Mouse (Mus musculus) limb, embryonic 10.5 days (tissue): ENCODE data around the gene Fsd2. TPM values are rescaled to one million over a fixed set of nuclear protein-coding genes. Genes with fewer than 3 reads are reported as not detected.

ENCODE experiments used
- DNase-seq: peaks from one replicate; pipeline ENCODE4 v3.0.0-alpha.2; 2017; ENCODE audit warnings: low spot score
- H3K27ac ChIP-seq: fragments of 300-500 bp; sonication (generic); 2 replicates; pipeline ENCODE4 v1.5.1; 2016; ENCODE audit warnings: mild to moderate bottlenecking
- H3K27me3 ChIP-seq: fragments of 300-500 bp; sonication (generic); 2 replicates; pipeline ENCODE4 v1.6.1; 2016; ENCODE audit warnings: low read depth, mild to moderate bottlenecking; ENCODE audit not compliant: poor library complexity, severe bottlenecking
- H3K36me3 ChIP-seq: fragments of 300-500 bp; sonication (generic); 2 replicates; pipeline ENCODE4 v1.6.1; 2016; ENCODE audit warnings: mild to moderate bottlenecking, moderate library complexity
- H3K4me1 ChIP-seq: fragments of 300-500 bp; sonication (generic); 2 replicates; pipeline ENCODE4 v1.6.1; 2016
- H3K4me3 ChIP-seq: fragments of 300-500 bp; sonication (generic); 2 replicates; pipeline ENCODE4 v1.5.1; 2016; ENCODE audit warnings: mild to moderate bottlenecking, moderate library complexity
- H3K9me3 ChIP-seq: fragments of 300-500 bp; sonication (generic); replicated peaks from 2 replicates; pipeline ENCODE4 v1.6.1; 2016; ENCODE audit warnings: mild to moderate bottlenecking
- WGBS: fragments of 180-500 bp; shearing (Covaris S2); methylation state at CpG from one replicate; pipeline ENCODE4 v1.1.7; 2016; 5-methylcytosine and 5-hydroxymethylcytosine counted together
- polyA plus RNA-seq: library from polyadenylated mRNA; unstranded; fragments of >200 nt; fragmentation: Nextera tagmentation; extraction: Ambion mirVana; gene quantifications from 2 replicates; pipeline ENCODE4 v1.2.1, GENCODE M21; 2016

Gene Fsd2
- polyA plus RNA-seq = 0.08 and 0.15 TPM in 2 replicates

GRCm38 (mm10) chr7:81566892-81567291 is at the start of gene Fsd2:
TSS of gene Fsd2 (minus strand) at chr7:81566944.
- 75% methylated on average over 9 of the region's 9 CpGs for WGBS
- DNase-seq = no peak
- Histone ChIP-seq H3K4me1 (peaks cover 27% of the 10 kb centered on the region), H3K9me3 (no peaks in the 10 kb centered on the region), H3K27ac (no peak within 1 kb of the TSS), H3K4me3 (no peak within 1 kb of the TSS), H3K27me3 (no peaks in the 10 kb centered on the region), H3K36me3 (no peaks in the 10 kb centered on the region)

GRCm38 (mm10) chr7:81615031-81615430 is 48.3 kb upstream of the Fsd2 start:
- Histone ChIP-seq H3K9me3 (no peaks in the 10 kb centered on the region), H3K27ac (no peak overlapping the region), H3K36me3 (peaks cover 10% of the 10 kb centered on the region; the same call in 1 of the 2 replicates), H3K4me3 (no peak overlapping the region), H3K27me3 (no peaks in the 10 kb centered on the region), H3K4me1 (no peaks in the 10 kb centered on the region)
- DNase-seq = no peak
- 87% methylated on average over 9 of the region's 9 CpGs for WGBS

GRCm38 (mm10) chr7:81612856-81613635 is 46.3 kb upstream of the Fsd2 start:
- no peaks in the 10 kb centered on the region for H3K27me3 ChIP-seq
- H3K9me3 ChIP-seq = no peaks in the 10 kb centered on the region
- no peaks in the 10 kb centered on the region for H3K4me1 ChIP-seq
- DNase-seq = no peak
- no peak overlapping the region for H3K4me3 ChIP-seq
- 93% methylated on average over 13 of the region's 13 CpGs for WGBS
- no peak overlapping the region for H3K27ac ChIP-seq
- H3K36me3 ChIP-seq = peaks cover 10% of the 10 kb centered on the region; the same call in 1 of the 2 replicates

GRCm38 (mm10) chr7:81610125-81610524 is 43.4 kb upstream of the Fsd2 start:
- no peak overlapping the region for H3K4me3 ChIP-seq
- no peak for DNase-seq
- H3K27me3 ChIP-seq = no peaks in the 10 kb centered on the region
- no peaks in the 10 kb centered on the region for H3K9me3 ChIP-seq
- WGBS = 64% methylated on average over 18 of the region's 18 CpGs
- H3K27ac ChIP-seq = no peak overlapping the region
- H3K4me1 ChIP-seq = 0 out of 2 replicates have a peak, but pooled peaks cover 4% of the 10 kb centered on the region
- peaks cover 9% of the 10 kb centered on the region; the same call in 1 of the 2 replicates for H3K36me3 ChIP-seq

- Histone ChIP-seq H3K4me3 (no peak overlapping the region), H3K4me1 (0 out of 2 replicates have a peak, but pooled peaks cover 4% of the 10 kb centered on the region), H3K27me3 (no peaks in the 10 kb centered on the region), H3K36me3 (no peaks in the 10 kb centered on the region), H3K27ac (no peak overlapping the region), H3K9me3 (no peaks in the 10 kb centered on the region)
- no peak for DNase-seq
- WGBS = 65% methylated on average over 5 of the region's 5 CpGs
Measured at GRCm38 (mm10) chr7:81606452-81606851, 39.7 kb upstream of the Fsd2 start.

GRCm38 (mm10) chr7:81605489-81605888 is 38.7 kb upstream of the Fsd2 start:
- DNase-seq = no peak
- 0 out of 2 replicates have a peak, but pooled peaks cover 4% of the 10 kb centered on the region for H3K4me1 ChIP-seq
- WGBS = 83% methylated on average over 4 of the region's 4 CpGs
- H3K27me3 ChIP-seq = no peaks in the 10 kb centered on the region
- H3K4me3 ChIP-seq = no peak overlapping the region
- no peak overlapping the region for H3K27ac ChIP-seq
- H3K9me3 ChIP-seq = no peaks in the 10 kb centered on the region
- H3K36me3 ChIP-seq = no peaks in the 10 kb centered on the region

GRCm38 (mm10) chr7:81604991-81605390 is 38.2 kb upstream of the Fsd2 start:
- H3K4me3 ChIP-seq = no peak overlapping the region
- WGBS = 84% methylated on average over 5 of the region's 5 CpGs
- H3K27ac ChIP-seq = no peak overlapping the region
- 0 out of 2 replicates have a peak, but pooled peaks cover 4% of the 10 kb centered on the region for H3K4me1 ChIP-seq
- H3K9me3 ChIP-seq = no peaks in the 10 kb centered on the region
- no peaks in the 10 kb centered on the region for H3K27me3 ChIP-seq
- H3K36me3 ChIP-seq = no peaks in the 10 kb centered on the region
- no peak for DNase-seq

GRCm38 (mm10) chr7:81599379-81600280 is 32.9 kb upstream of the Fsd2 start:
- no peaks in the 10 kb centered on the region for H3K9me3 ChIP-seq
- peaks cover 18% of the 10 kb centered on the region for H3K36me3 ChIP-seq
- no peak overlapping the region for H3K4me3 ChIP-seq
- H3K27me3 ChIP-seq = no peaks in the 10 kb centered on the region
- no peak overlapping the region for H3K27ac ChIP-seq
- WGBS = 75% methylated on average over 8 of the region's 8 CpGs
- H3K4me1 ChIP-seq = no peaks in the 10 kb centered on the region
- peak; percentile 19 for DNase-seq

- no peaks in the 10 kb centered on the region for H3K4me1 ChIP-seq
- peak; percentile 15 for DNase-seq
Measured at GRCm38 (mm10) chr7:81597660-81598059, 30.9 kb upstream of the Fsd2 start.

GRCm38 (mm10) chr7:81596086-81596485 is 29.3 kb upstream of the Fsd2 start:
- H3K36me3 ChIP-seq = peaks cover 46% of the 10 kb centered on the region
- H3K4me1 ChIP-seq = no peaks in the 10 kb centered on the region
- peak; percentile 24 for DNase-seq
- H3K27ac ChIP-seq = no peak overlapping the region
- 86% methylated on average over 6 of the region's 6 CpGs for WGBS
- no peaks in the 10 kb centered on the region for H3K9me3 ChIP-seq
- H3K4me3 ChIP-seq = no peak overlapping the region
- no peaks in the 10 kb centered on the region for H3K27me3 ChIP-seq

More at GRCm38 (mm10) chr7:81597660-81598059, 30.9 kb upstream of the Fsd2 start:
- WGBS = 97% methylated on average over 1 of the region's 1 CpGs
- no peak overlapping the region for H3K4me3 ChIP-seq
- H3K27ac ChIP-seq = no peak overlapping the region
- H3K9me3 ChIP-seq = no peaks in the 10 kb centered on the region
- no peaks in the 10 kb centered on the region for H3K27me3 ChIP-seq
- H3K36me3 ChIP-seq = peaks cover 31% of the 10 kb centered on the region

- Histone ChIP-seq H3K27me3 (no peaks in the 10 kb centered on the region), H3K27ac (no peak overlapping the region), H3K36me3 (peaks cover 50% of the 10 kb centered on the region), H3K9me3 (no peaks in the 10 kb centered on the region), H3K4me3 (no peak overlapping the region), H3K4me1 (no peaks in the 10 kb centered on the region)
- WGBS = 88% methylated on average over 5 of the region's 5 CpGs
- no peak for DNase-seq
Measured at GRCm38 (mm10) chr7:81595056-81595455, 28.3 kb upstream of the Fsd2 start.

GRCm38 (mm10) chr7:81593387-81593786 is 26.6 kb upstream of the Fsd2 start:
- Histone ChIP-seq H3K27me3 (no peaks in the 10 kb centered on the region), H3K36me3 (peaks cover 57% of the 10 kb centered on the region), H3K4me3 (no peak overlapping the region), H3K9me3 (no peaks in the 10 kb centered on the region), H3K4me1 (no peaks in the 10 kb centered on the region), H3K27ac (no peak overlapping the region)
- 92% methylated on average over 8 of the region's 8 CpGs for WGBS
- DNase-seq = no peak

GRCm38 (mm10) chr7:81592686-81593085 is 25.9 kb upstream of the Fsd2 start:
- 89% methylated on average over 9 of the region's 9 CpGs for WGBS
- Histone ChIP-seq H3K9me3 (no peaks in the 10 kb centered on the region), H3K4me3 (no peak overlapping the region), H3K27me3 (no peaks in the 10 kb centered on the region), H3K27ac (no peak overlapping the region), H3K4me1 (no peaks in the 10 kb centered on the region), H3K36me3 (peaks cover 51% of the 10 kb centered on the region)
- no peak for DNase-seq
